In the genomic region with DNA sequence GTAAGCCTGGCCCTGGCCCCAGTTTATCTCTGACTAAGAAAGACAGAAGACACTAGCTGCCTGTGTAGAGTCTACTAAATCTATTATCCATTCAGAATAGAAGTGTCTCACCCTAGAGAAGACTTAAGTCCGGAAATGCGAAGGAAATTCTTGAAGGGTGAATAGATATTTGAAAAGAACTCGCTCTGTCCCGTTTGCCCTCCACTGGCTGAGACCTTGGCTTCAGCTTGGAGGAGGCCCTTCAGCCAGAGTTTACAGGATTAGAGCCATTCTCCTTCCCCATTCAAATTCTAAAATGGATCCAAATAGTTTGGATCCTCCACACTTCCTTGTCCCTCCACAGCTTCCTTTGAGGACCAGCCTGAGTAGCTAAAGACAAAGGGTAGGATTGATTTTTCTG, we compare ENCODE assay signal across 27 mouse cellular contexts. TPM values are rescaled to one million over a fixed set of nuclear protein-coding genes. Genes with fewer than 3 reads are reported as not detected.
"Had no signal": no experiment of that assay in that cellular context is flagged by ENCODE, and none has a peak within 500 bp of the region (broad histone marks: within the 10 kb centered on the region; RNA-seq: fewer than 3 reads in every experiment).

No protein-coding gene starts in this region.

- H3K4me2 ChIP-seq: heart, embryonic 12.5 days; hindbrain, embryonic 12.5 days; hindbrain, embryonic 14.5 days; intestine, embryonic 15.5 days; limb, embryonic 13.5 days; limb, embryonic 15.5 days had no signal

- H3K36me3 ChIP-seq: heart, embryonic 12.5 days; hindbrain, embryonic 10.5 days; hindbrain, embryonic 12.5 days; intestine, embryonic 15.5 days; limb, embryonic 13.5 days; limb, embryonic 15.5 days had no signal

- H3K27ac ChIP-seq: gastrocnemius, adult 2 months; heart, adult 2 months; hindbrain, embryonic 10.5 days; hindbrain, embryonic 12.5 days; hindbrain, embryonic 14.5 days; intestine, embryonic 15.5 days; limb, embryonic 13.5 days; limb, embryonic 15.5 days had no signal

- DNase-seq: gastrocnemius, adult 2 months; gastrocnemius, postnatal 10 days; gastrocnemius, postnatal 25 days; heart, adult 2 months; heart, postnatal 10 days; heart, postnatal 4 days; kidney, adult 18-20 months; kidney, adult 8-10 months; kidney, postnatal 10 days; kidney, postnatal 25 days; layer of hippocampus, adult 9-11 months; layer of hippocampus, postnatal 36 days; left cerebral cortex, postnatal 4 days had no signal

- H3K9me3 ChIP-seq: heart, embryonic 12.5 days; hindbrain, embryonic 10.5 days; hindbrain, embryonic 12.5 days; intestine, embryonic 15.5 days; limb, embryonic 13.5 days; limb, embryonic 15.5 days had no signal

- H3K9ac ChIP-seq: heart, embryonic 12.5 days; hindbrain, embryonic 12.5 days; hindbrain, embryonic 14.5 days; intestine, embryonic 15.5 days; limb, embryonic 13.5 days; limb, embryonic 15.5 days had no signal

- ATAC-seq: hindbrain, embryonic 16.5 days; inflammation-experienced regulatory T-cells, adult 6 months; intestine, embryonic 15.5 days; intestine, postnatal 0 days had no signal

- H3K4me3 ChIP-seq: gastrocnemius, adult 2 months; heart, adult 2 months; heart, embryonic 12.5 days; hindbrain, embryonic 10.5 days; hindbrain, embryonic 12.5 days; intestine, embryonic 15.5 days; limb, embryonic 13.5 days; limb, embryonic 15.5 days had no signal

- H3K27me3 ChIP-seq: heart, embryonic 12.5 days; hindbrain, embryonic 12.5 days; intestine, embryonic 15.5 days; limb, embryonic 13.5 days; limb, embryonic 15.5 days had no signal

- H3K4me1 ChIP-seq: heart, embryonic 12.5 days; hindbrain, embryonic 12.5 days; intestine, embryonic 15.5 days; limb, embryonic 15.5 days had no signal

RNA-seq across cellular contexts. Expression of gene Fga, which starts 4.5 kb away (rescaled TPM):
- polyA plus RNA-seq: heart, adult 2 months; heart, embryonic 14.5 days; hindbrain, embryonic 10.5 days; hindbrain, embryonic 12.5 days; hindbrain, embryonic 14.5 days; hindbrain, embryonic 16.5 days; inflammation-experienced regulatory T-cells, adult 6 months; limb, embryonic 11.5 days had no signal

RNA-seq across cellular contexts. Expression of gene Fgb, which starts 19.3 kb away (rescaled TPM):
- polyA plus RNA-seq: heart, adult 2 months; hindbrain, embryonic 10.5 days; hindbrain, embryonic 12.5 days; hindbrain, embryonic 14.5 days; hindbrain, embryonic 16.5 days; inflammation-experienced regulatory T-cells, adult 6 months; limb, embryonic 13.5 days had no signal

RNA-seq across cellular contexts. Expression of gene Fgg, which starts 22.8 kb away (rescaled TPM):
- polyA plus RNA-seq: heart, embryonic 14.5 days; hindbrain, embryonic 10.5 days; hindbrain, embryonic 12.5 days; hindbrain, embryonic 14.5 days; hindbrain, embryonic 16.5 days; inflammation-experienced regulatory T-cells, adult 6 months; kidney, embryonic 14.5 days; large intestine, adult 2 months had no signal
